Mouse (Mus musculus): Measurements from ENCODE around the gene Tbc1d10b. TPM values are rescaled to one million over a fixed set of nuclear protein-coding genes. Genes with fewer than 3 reads are reported as not detected.
"Not testable (repeated sequence)": the region's sequence is repeated elsewhere in the genome, so short reads cannot be mapped to it uniquely, and the experiment has no call there.

Gene Tbc1d10b
- total and polyA plus RNA-seq, 2 experiments = 5.3 to 9.5 TPM

DNA sequence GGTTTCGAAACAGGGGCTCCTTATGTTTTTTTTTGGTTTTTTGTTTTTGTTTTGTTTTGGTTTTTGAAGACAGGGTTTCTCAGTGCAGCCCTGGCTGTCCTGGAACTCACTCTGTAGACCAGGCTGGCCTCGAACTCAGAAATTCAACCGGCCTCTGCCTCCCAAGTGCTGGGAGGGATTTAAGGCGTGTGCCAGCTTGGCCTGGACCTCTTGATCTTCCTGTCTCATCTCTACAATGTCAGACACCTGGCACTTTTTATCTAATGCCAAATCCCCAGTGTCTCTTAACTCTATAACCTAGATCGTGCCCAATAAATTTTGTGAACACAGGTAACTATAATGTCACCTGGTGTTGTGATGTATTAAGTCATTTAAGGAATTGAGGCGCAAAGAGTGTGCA, 45.1 kb upstream of the Tbc1d10b start:
- 81% methylated on average over 6 of the region's 6 CpGs for WGBS
- no peaks in the 10 kb centered on the region for H3K27me3 ChIP-seq (ENCODE audit: control insufficient read depth, insufficient read depth, low read length)
- no peaks in the 10 kb centered on the region for H3K79me2 ChIP-seq (ENCODE audit: control insufficient read depth, insufficient read depth, low read length)
- H3K4me1 ChIP-seq (ENCODE audit: control insufficient read depth, insufficient read depth, low read length) = peaks cover 4% of the 10 kb centered on the region; the same call in 1 of the 2 replicates
- peak overlapping the region; percentile 57; the same call in 1 of the 2 replicates for H3K27ac ChIP-seq (replicated peaks; ENCODE audit: insufficient read depth, low read depth, low read length)
- peak overlapping the region; percentile 85 for H3K9ac ChIP-seq (ENCODE audit: low read depth, low read length)
- TF ChIP-seq POLR2A (IDR thresholded peaks at IDR 0.05; ENCODE audit: extremely low read depth, insufficient read depth, low read length) = no peak
- TF ChIP-seq CTCF (IDR thresholded peaks at IDR 0.05; ENCODE audit: low read depth, low read length) = no peak
- peak overlapping the region; percentile 76 for H3K4me3 ChIP-seq (ENCODE audit: insufficient read depth, low read depth, low read length)
- no peak for DNase-seq (ENCODE audit: extremely low read depth, low read depth, low spot score)
- no peaks in the 10 kb centered on the region for H3K36me3 ChIP-seq (ENCODE audit: control insufficient read depth, insufficient read depth, low read length)

DNA sequence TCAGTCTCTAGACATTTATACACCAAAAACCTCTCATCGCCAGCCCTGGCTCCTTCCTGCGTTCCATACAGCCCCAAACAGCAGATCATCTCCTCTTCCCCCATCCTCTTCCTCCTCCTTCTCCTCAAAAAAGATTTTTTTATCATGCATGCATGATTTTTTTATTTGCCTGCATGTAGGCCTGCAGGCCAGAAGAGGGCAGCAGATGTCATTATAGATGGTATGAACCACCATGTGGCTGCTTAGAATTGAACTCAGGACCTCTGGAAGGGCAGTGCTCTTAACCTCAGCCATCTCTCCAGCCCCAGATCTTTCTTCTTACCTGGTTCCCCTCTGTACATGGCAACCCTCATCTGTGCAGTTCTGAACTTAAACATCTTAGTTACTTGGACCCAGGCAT, 44.1 kb upstream of the Tbc1d10b start:
- Histone ChIP-seq H3K27me3 (ENCODE audit: control insufficient read depth, insufficient read depth, low read length) (no peaks in the 10 kb centered on the region), H3K27ac (replicated peaks; ENCODE audit: insufficient read depth, low read depth, low read length) (no peak overlapping the region), H3K79me2 (ENCODE audit: control insufficient read depth, insufficient read depth, low read length) (no peaks in the 10 kb centered on the region), H3K4me3 (ENCODE audit: insufficient read depth, low read depth, low read length) (no peak overlapping the region), H3K4me1 (ENCODE audit: control insufficient read depth, insufficient read depth, low read length) (peaks cover 4% of the 10 kb centered on the region; the same call in 1 of the 2 replicates), H3K9ac (ENCODE audit: low read depth, low read length) (no peak overlapping the region), H3K36me3 (ENCODE audit: control insufficient read depth, insufficient read depth, low read length) (0 out of 2 replicates have a peak, but pooled peaks cover 2% of the 10 kb centered on the region)
- WGBS = 65% methylated on average over 2 of the region's 2 CpGs
- TF ChIP-seq POLR2A (IDR thresholded peaks at IDR 0.05; ENCODE audit: extremely low read depth, insufficient read depth, low read length) (no peak), CTCF (IDR thresholded peaks at IDR 0.05; ENCODE audit: low read depth, low read length) (peak; percentile 34; the same call in 1 of the 2 replicates)
- peak; percentile 43 for DNase-seq (ENCODE audit: extremely low read depth, low read depth, low spot score)

DNA sequence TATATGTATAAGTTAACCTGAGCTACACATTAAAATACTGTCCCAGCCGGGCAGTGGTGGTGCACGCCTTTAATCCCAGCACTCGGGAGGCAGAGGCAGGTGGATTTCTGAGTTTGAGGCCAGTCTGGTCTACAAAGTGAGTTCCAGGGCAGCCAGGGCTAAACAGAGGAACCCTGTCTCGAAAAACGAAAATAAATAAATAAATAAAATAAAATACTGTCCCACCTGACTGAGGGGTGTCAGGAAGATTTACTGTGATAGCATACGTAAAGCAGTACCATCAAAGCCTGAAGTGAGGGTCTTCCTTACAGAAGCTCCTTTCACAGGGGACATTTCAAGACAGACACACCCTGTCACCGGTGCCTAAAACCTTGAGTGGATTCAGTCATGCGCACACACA, 42.2 kb upstream of the Tbc1d10b start:
- H3K36me3 ChIP-seq (ENCODE audit: control insufficient read depth, insufficient read depth, low read length); DNase-seq (ENCODE audit: extremely low read depth, low read depth, low spot score); H3K79me2 ChIP-seq (ENCODE audit: control insufficient read depth, insufficient read depth, low read length); H3K27me3 ChIP-seq (ENCODE audit: control insufficient read depth, insufficient read depth, low read length); H3K4me3 ChIP-seq (ENCODE audit: insufficient read depth, low read depth, low read length); H3K4me1 ChIP-seq (ENCODE audit: control insufficient read depth, insufficient read depth, low read length); H3K27ac ChIP-seq (replicated peaks; ENCODE audit: insufficient read depth, low read depth, low read length); H3K9ac ChIP-seq (ENCODE audit: low read depth, low read length): not testable (repeated sequence)
- 95% methylated on average over 8 of the region's 8 CpGs for WGBS

DNA sequence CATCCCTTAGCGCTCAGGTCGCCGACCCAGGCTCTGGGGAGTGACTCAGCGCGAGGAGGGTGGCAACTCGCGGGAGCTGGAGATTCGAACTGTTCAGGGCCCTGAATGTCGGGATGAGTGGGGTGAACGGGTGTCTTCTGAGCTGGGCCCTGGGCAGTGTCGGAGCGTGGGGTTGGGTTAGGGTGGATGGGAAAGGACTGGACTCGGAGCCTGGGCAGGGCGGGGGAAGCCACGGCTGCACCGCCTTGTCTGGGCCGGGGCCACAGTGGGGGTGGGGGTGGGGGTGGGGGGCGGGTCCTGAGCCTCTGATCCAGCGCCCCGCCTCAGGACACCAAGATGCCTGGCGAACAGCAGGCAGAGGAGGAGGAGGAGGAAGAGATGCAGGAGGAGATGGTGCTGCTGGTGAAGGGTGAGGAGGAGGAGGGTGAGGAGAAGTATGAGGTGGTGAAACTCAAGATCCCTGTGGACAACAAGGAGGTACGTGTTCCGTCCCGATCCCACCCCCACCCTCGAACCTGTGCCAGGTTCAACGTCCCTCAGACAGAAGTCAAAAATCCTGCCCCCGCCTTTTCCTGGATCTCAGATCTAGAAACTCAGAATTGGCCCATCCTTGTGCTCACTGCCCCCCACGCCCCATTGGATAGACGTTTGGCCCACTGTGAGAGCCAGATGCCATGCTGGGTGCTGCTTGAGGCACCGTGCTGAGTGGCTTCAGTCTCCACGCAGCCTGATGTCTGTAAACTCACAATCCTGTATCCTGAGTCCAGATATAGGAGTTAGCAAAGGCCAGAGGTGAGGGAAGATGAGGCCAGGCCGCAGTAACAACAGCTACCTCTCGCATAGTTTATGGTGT, 36.6 kb upstream of the Tbc1d10b start:
- DNase-seq (ENCODE audit: extremely low read depth, low read depth, low spot score) = peak; percentile 45
- H3K79me2 ChIP-seq (ENCODE audit: control insufficient read depth, insufficient read depth, low read length) = peaks cover 7% of the 10 kb centered on the region; the same call in 1 of the 2 replicates
- H3K27ac ChIP-seq (replicated peaks; ENCODE audit: insufficient read depth, low read depth, low read length) = peak overlapping the region; percentile 90
- H3K27me3 ChIP-seq (ENCODE audit: control insufficient read depth, insufficient read depth, low read length) = no peaks in the 10 kb centered on the region
- H3K4me1 ChIP-seq (ENCODE audit: control insufficient read depth, insufficient read depth, low read length) = peaks cover 14% of the 10 kb centered on the region
- peak overlapping the region; percentile 93 for H3K9ac ChIP-seq (ENCODE audit: low read depth, low read length)
- WGBS = 9% methylated on average over 33 of the region's 33 CpGs
- H3K36me3 ChIP-seq (ENCODE audit: control insufficient read depth, insufficient read depth, low read length) = 0 out of 2 replicates have a peak, but pooled peaks cover 2% of the 10 kb centered on the region
- TF ChIP-seq CTCF (IDR thresholded peaks at IDR 0.05; ENCODE audit: low read depth, low read length) (no peak), POLR2A (IDR thresholded peaks at IDR 0.05; ENCODE audit: extremely low read depth, insufficient read depth, low read length) (no peak)
- peak overlapping the region; percentile 84 for H3K4me3 ChIP-seq (ENCODE audit: insufficient read depth, low read depth, low read length)

DNA sequence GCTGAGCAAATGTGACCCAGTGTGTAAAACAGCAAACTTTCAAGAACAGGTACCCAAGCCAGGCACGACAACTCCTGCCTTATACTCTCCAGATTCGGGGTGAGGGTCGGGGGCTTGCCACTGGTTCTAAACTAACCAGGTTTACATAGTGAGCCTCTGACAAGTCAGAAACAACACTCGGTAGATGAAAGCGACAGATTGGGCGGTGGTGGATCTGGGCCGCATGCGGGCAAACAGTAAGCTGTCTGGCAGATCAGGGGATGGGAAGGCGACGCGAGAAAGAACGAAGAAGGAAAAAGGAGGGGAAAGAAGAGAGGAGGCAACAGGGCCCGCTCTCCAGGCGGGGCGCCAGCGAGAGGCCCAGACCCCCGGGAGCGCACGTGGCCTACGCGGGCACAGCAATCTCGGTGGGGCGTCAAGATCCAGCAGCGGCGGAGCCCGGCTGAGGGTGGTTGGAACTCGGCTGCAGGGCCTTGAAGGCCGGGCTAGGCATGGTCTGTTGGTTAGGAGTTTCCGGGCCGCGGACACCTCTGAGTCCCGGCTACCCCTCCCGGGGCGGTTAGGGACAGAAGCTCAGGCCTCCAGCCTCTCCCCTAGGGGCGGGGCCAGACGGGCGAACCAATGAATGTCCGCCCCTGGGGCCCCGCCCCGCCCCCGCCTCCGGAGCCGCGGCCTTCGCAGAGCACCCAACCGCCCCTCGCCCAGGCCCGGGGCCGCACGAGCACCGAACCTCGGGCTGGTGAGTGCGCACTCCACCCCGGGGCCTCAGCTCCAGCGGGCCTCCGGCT, 35.8 kb upstream of the Tbc1d10b start, which contains the start of gene Zfp771:
Gene Zfp771, plus strand, starts transcription at position 405 of the 788 bp plus-strand sequence.
- H3K27me3 ChIP-seq (ENCODE audit: control insufficient read depth, insufficient read depth, low read length) = no peaks in the 10 kb centered on the region
- peak within 1 kb of the TSS; percentile 86 for H3K4me3 ChIP-seq (ENCODE audit: insufficient read depth, low read depth, low read length)
- H3K27ac ChIP-seq (replicated peaks; ENCODE audit: insufficient read depth, low read depth, low read length) = peak within 1 kb of the TSS; percentile 97
- 0 out of 2 replicates have a peak, but pooled peaks cover 2% of the 10 kb centered on the region for H3K36me3 ChIP-seq (ENCODE audit: control insufficient read depth, insufficient read depth, low read length)
- TF ChIP-seq CTCF (IDR thresholded peaks at IDR 0.05; ENCODE audit: low read depth, low read length) (no peak), POLR2A (IDR thresholded peaks at IDR 0.05; ENCODE audit: extremely low read depth, insufficient read depth, low read length) (peak; percentile 89)
- peaks cover 7% of the 10 kb centered on the region; the same call in 1 of the 2 replicates for H3K79me2 ChIP-seq (ENCODE audit: control insufficient read depth, insufficient read depth, low read length)
- under 1% methylated on average over 53 of the region's 56 CpGs for WGBS
- peak; percentile 81 for DNase-seq (ENCODE audit: extremely low read depth, low read depth, low spot score)
- peak within 1 kb of the TSS; percentile 96 for H3K9ac ChIP-seq (ENCODE audit: low read depth, low read length)
- peaks cover 14% of the 10 kb centered on the region for H3K4me1 ChIP-seq (ENCODE audit: control insufficient read depth, insufficient read depth, low read length)

Measured in liver, adult 2 months (tissue).